Mouse (Mus musculus) kidney, embryonic 15.5 days (tissue): ENCODE results near the gene Slc35b1. TPM values are rescaled to one million over a fixed set of nuclear protein-coding genes. Genes with fewer than 3 reads are reported as not detected.

Experiments
- ATAC-seq: fragments of 200-750 bp; cut with Nextera tagmentation; replicated peaks from 2 replicates; pipeline ENCODE4 v1.8.0; 2017; ENCODE audit warnings: moderate TSS enrichment; ENCODE audit not compliant: low FRiP score
- H3K27ac ChIP-seq: fragments of 300-500 bp; sonication (generic); 2 replicates; pipeline ENCODE4 v1.5.1; 2015; ENCODE audit warnings: mild to moderate bottlenecking, inconsistent platforms
- H3K27me3 ChIP-seq: fragments of 300-500 bp; sonication (generic); 2 replicates; pipeline ENCODE4 v1.6.1; 2015; ENCODE audit warnings: inconsistent platforms
- H3K36me3 ChIP-seq: fragments of 300-500 bp; sonication (generic); 2 replicates; pipeline ENCODE4 v1.6.1; 2015; ENCODE audit warnings: inconsistent platforms
- H3K4me1 ChIP-seq: fragments of 300-500 bp; sonication (generic); 2 replicates; pipeline ENCODE4 v1.6.1; 2015; ENCODE audit warnings: inconsistent platforms
- H3K4me2 ChIP-seq: fragments of 300-500 bp; sonication (generic); 2 replicates; pipeline ENCODE4 v1.6.1; 2015; ENCODE audit warnings: moderate library complexity, mild to moderate bottlenecking, inconsistent platforms
- H3K4me3 ChIP-seq: fragments of 300-500 bp; sonication (generic); replicated peaks from 2 replicates; pipeline ENCODE4 v1.5.1; 2015; ENCODE audit warnings: mild to moderate bottlenecking, inconsistent platforms
- H3K9ac ChIP-seq: fragments of 300-500 bp; sonication (generic); 2 replicates; pipeline ENCODE4 v1.6.1; 2015; ENCODE audit warnings: mild to moderate bottlenecking, inconsistent platforms
- H3K9me3 ChIP-seq: fragments of 300-500 bp; sonication (generic); replicated peaks from 2 replicates; pipeline ENCODE4 v1.6.1; 2016; ENCODE audit warnings: inconsistent platforms
- WGBS: fragments of 180-500 bp; shearing (Covaris S2); methylation state at CpG from one replicate; pipeline ENCODE4 v1.1.7; 2015; ENCODE audit warnings: mixed read lengths; 5-methylcytosine and 5-hydroxymethylcytosine counted together
- polyA plus RNA-seq: library from polyadenylated mRNA; unstranded; fragments of >200 nt; fragmentation: Nextera tagmentation; extraction: Ambion mirVana; gene quantifications from 2 replicates; pipeline ENCODE4 v1.2.1, GENCODE M21; 2015

Gene Slc35b1
- polyA plus RNA-seq, 1 experiment from 2014 or later, result 92.8 TPM

- H3K9me3 ChIP-seq, result no peaks in the 10 kb centered on the region
- peaks cover 31% of the 10 kb centered on the region for H3K4me1 ChIP-seq
- H3K27me3 ChIP-seq, result no peaks in the 10 kb centered on the region
- 90% methylated on average over 9 of the region's 9 CpGs for WGBS
- no peak overlapping the region for H3K4me3 ChIP-seq
- H3K36me3 ChIP-seq, result peaks cover 10% of the 10 kb centered on the region
- H3K27ac ChIP-seq, result no peak overlapping the region
- no peak for ATAC-seq
- no peak overlapping the region for H3K9ac ChIP-seq
- H3K4me2 ChIP-seq, result no peak overlapping the region
Measured at GRCm38 (mm10) chr11:95353226-95353625, 31.3 kb upstream of the Slc35b1 start.

GRCm38 (mm10) chr11:95354228-95354944 is 30.1 kb upstream of the Slc35b1 start:
- no peak overlapping the region for H3K9ac ChIP-seq
- ATAC-seq, result no peak
- WGBS, result 62% methylated on average over 14 of the region's 14 CpGs
- no peaks in the 10 kb centered on the region for H3K36me3 ChIP-seq
- H3K27ac ChIP-seq, result peak overlapping the region; percentile 29; the same call in 1 of the 2 replicates
- H3K4me1 ChIP-seq, result peaks cover 40% of the 10 kb centered on the region
- H3K27me3 ChIP-seq, result no peaks in the 10 kb centered on the region
- no peak overlapping the region for H3K4me2 ChIP-seq
- no peaks in the 10 kb centered on the region for H3K9me3 ChIP-seq
- H3K4me3 ChIP-seq, result no peak overlapping the region

GRCm38 (mm10) chr11:95354945-95355660 is 29.4 kb upstream of the Slc35b1 start:
- 83% methylated on average over 12 of the region's 12 CpGs for WGBS
- H3K27ac ChIP-seq, result no peak overlapping the region

GRCm38 (mm10) chr11:95355661-95356011 is 28.9 kb upstream of the Slc35b1 start:
- Histone ChIP-seq H3K9me3 (no peaks in the 10 kb centered on the region), H3K27me3 (no peaks in the 10 kb centered on the region), H3K27ac (no peak overlapping the region), H3K4me2 (no peak overlapping the region), H3K36me3 (no peaks in the 10 kb centered on the region), H3K4me1 (peaks cover 32% of the 10 kb centered on the region), H3K9ac (no peak overlapping the region), H3K4me3 (no peak overlapping the region)
- WGBS, result 90% methylated on average over 5 of the region's 5 CpGs
- ATAC-seq, result no peak

More at GRCm38 (mm10) chr11:95354945-95355660, 29.4 kb upstream of the Slc35b1 start:
- no peak overlapping the region for H3K4me3 ChIP-seq
- H3K9me3 ChIP-seq, result no peaks in the 10 kb centered on the region
- H3K4me1 ChIP-seq, result peaks cover 37% of the 10 kb centered on the region
- H3K27me3 ChIP-seq, result no peaks in the 10 kb centered on the region
- no peak overlapping the region for H3K4me2 ChIP-seq
- no peaks in the 10 kb centered on the region for H3K36me3 ChIP-seq
- H3K9ac ChIP-seq, result no peak overlapping the region
- ATAC-seq, result no peak

DNA sequence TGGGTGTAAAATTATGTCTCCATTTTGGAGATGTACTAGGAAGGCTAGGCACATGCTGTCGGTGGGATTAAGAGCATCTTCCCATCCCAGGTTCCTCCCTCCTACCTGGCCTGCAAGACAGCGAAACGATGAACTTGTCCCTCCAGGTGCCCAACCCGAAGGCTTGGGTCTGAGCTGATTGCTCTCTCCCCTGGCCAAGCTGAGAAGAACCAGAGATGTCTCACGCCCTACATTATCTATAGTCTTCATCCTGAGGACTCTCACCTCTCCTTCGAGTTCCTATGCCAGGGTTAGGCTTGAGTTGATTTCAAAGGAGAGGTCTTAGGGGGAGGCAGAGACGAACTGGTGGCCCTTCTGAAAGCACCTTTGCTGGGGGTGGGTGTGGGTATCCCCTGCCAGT is 28.5 kb upstream of the Slc35b1 start:
- no peak for ATAC-seq
- Histone ChIP-seq H3K4me3 (no peak overlapping the region), H3K27me3 (no peaks in the 10 kb centered on the region), H3K4me2 (no peak overlapping the region), H3K9me3 (no peaks in the 10 kb centered on the region), H3K9ac (no peak overlapping the region), H3K4me1 (peaks cover 31% of the 10 kb centered on the region), H3K36me3 (no peaks in the 10 kb centered on the region), H3K27ac (peak overlapping the region; percentile 45; the same call in 1 of the 2 replicates)
- WGBS, result 90% methylated on average over 7 of the region's 7 CpGs

- no peaks in the 10 kb centered on the region for H3K36me3 ChIP-seq
- no peak overlapping the region for H3K4me3 ChIP-seq
- peaks cover 31% of the 10 kb centered on the region for H3K4me1 ChIP-seq
- no peak overlapping the region for H3K4me2 ChIP-seq
- WGBS, result 79% methylated on average over 17 of the region's 17 CpGs
- peak overlapping the region; percentile 45; the same call in 1 of the 2 replicates for H3K27ac ChIP-seq
- ATAC-seq, result peak; percentile 81
- no peaks in the 10 kb centered on the region for H3K9me3 ChIP-seq
- no peak overlapping the region for H3K9ac ChIP-seq
- no peaks in the 10 kb centered on the region for H3K27me3 ChIP-seq
Measured at GRCm38 (mm10) chr11:95356469-95357273, 27.8 kb upstream of the Slc35b1 start.

- no peaks in the 10 kb centered on the region for H3K36me3 ChIP-seq
- H3K4me3 ChIP-seq, result no peak overlapping the region
- H3K9me3 ChIP-seq, result no peaks in the 10 kb centered on the region
- no peaks in the 10 kb centered on the region for H3K27me3 ChIP-seq
- peak overlapping the region; percentile 27; the same call in 1 of the 2 replicates for H3K27ac ChIP-seq
- H3K9ac ChIP-seq, result no peak overlapping the region
- H3K4me2 ChIP-seq, result no peak overlapping the region
- 56% methylated on average over 3 of the region's 3 CpGs for WGBS
- no peak for ATAC-seq
- H3K4me1 ChIP-seq, result peaks cover 31% of the 10 kb centered on the region
Measured at GRCm38 (mm10) chr11:95358263-95358662, 26.2 kb upstream of the Slc35b1 start.

DNA sequence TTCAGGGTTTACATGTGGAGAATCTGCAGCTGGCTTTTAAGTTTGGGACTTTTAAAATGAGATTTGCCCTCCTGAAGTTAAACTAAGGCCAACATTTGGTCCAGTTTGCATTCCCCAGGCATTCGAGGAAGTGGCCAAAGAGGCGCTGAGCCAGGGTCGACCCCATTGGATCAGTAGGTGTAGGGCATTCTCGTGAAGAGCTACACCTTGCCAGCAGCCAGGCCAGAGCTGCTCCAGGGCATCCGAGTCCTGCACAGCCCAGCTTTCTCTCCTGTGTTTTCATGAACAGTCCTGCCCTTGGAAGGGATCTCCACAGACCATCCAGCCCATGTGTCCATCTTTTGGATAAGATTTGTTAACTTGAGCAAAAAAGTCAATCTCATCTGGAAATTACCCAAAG is 20.1 kb upstream of the Slc35b1 start:
- H3K36me3 ChIP-seq, result no peaks in the 10 kb centered on the region
- H3K4me3 ChIP-seq, result no peak overlapping the region
- H3K9ac ChIP-seq, result no peak overlapping the region
- no peak for ATAC-seq
- peaks cover 9% of the 10 kb centered on the region for H3K4me1 ChIP-seq
- no peak overlapping the region for H3K27ac ChIP-seq
- WGBS, result 88% methylated on average over 5 of the region's 5 CpGs
- H3K27me3 ChIP-seq, result no peaks in the 10 kb centered on the region
- no peaks in the 10 kb centered on the region for H3K9me3 ChIP-seq
- H3K4me2 ChIP-seq, result no peak overlapping the region

DNA sequence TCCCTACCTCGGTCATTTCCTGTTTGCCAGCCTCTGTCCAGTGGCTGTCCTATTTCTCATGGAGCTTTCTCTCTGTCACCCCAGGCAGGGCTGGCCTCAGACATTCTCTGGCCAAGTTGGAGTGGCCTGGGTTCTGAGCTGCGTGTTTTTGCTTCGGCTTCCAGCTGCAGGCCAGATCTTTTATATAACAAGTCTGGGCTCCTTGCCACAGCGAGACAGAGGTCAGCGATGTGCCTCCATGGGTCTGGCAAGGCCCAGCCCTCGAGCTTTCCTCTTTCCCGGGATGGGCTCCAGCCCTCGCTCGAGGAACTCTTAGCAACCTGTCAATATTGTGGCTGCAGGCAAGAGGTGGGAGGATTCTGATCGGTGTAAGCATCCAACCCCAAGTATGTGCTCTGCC is 18.9 kb upstream of the Slc35b1 start:
- ATAC-seq, result no peak
- WGBS, result 61% methylated on average over 10 of the region's 10 CpGs
- peaks cover 21% of the 10 kb centered on the region for H3K4me1 ChIP-seq
- H3K36me3 ChIP-seq, result no peaks in the 10 kb centered on the region
- no peak overlapping the region for H3K4me3 ChIP-seq
- peak overlapping the region; percentile 25; the same call in 1 of the 2 replicates for H3K27ac ChIP-seq
- H3K9ac ChIP-seq, result no peak overlapping the region
- no peak overlapping the region for H3K4me2 ChIP-seq
- H3K27me3 ChIP-seq, result no peaks in the 10 kb centered on the region
- H3K9me3 ChIP-seq, result no peaks in the 10 kb centered on the region

GRCm38 (mm10) chr11:95366280-95366897 is 18.1 kb upstream of the Slc35b1 start:
- Histone ChIP-seq H3K4me3 (no peak overlapping the region), H3K27me3 (no peaks in the 10 kb centered on the region), H3K36me3 (no peaks in the 10 kb centered on the region), H3K4me1 (peaks cover 22% of the 10 kb centered on the region), H3K9me3 (no peaks in the 10 kb centered on the region), H3K27ac (no peak overlapping the region), H3K4me2 (no peak overlapping the region), H3K9ac (no peak overlapping the region)
- WGBS, result 73% methylated on average over 6 of the region's 6 CpGs
- ATAC-seq, result no peak

GRCm38 (mm10) chr11:95367011-95367735 is 17.3 kb upstream of the Slc35b1 start:
- WGBS, result 88% methylated on average over 8 of the region's 8 CpGs
- Histone ChIP-seq H3K27me3 (no peaks in the 10 kb centered on the region), H3K4me3 (no peak overlapping the region), H3K4me2 (no peak overlapping the region), H3K27ac (no peak overlapping the region), H3K36me3 (peaks cover 4% of the 10 kb centered on the region), H3K9me3 (no peaks in the 10 kb centered on the region), H3K4me1 (peaks cover 26% of the 10 kb centered on the region), H3K9ac (no peak overlapping the region)
- no peak for ATAC-seq
